8 mouse cellular contexts compared by ENCODE assay signal in genomic region chr7:81706027-81706415, GRCm38 (mm10). TPM values are rescaled to one million over a fixed set of nuclear protein-coding genes. Genes with fewer than 3 reads are reported as not detected.
DNase-seq lines count a peak whose midpoint lies in the region; ATAC-seq and TF ChIP-seq lines count a peak whose summit lies in the region.

No protein-coding gene starts in this region.

- H3K9me3 ChIP-seq in erythroblast, embryonic 14.5 days (ENCODE audit: control insufficient read depth, low read length), result no peaks in the 10 kb centered on the region
- H3K9me3 ChIP-seq in lung, postnatal 0 days (ENCODE audit: low read length), result no peaks in the 10 kb centered on the region
- no peaks in the 10 kb centered on the region for H3K9me3 ChIP-seq in limb, embryonic 10.5 days (replicated peaks)

- peaks cover 81% of the 10 kb centered on the region for H3K27me3 ChIP-seq in erythroblast, embryonic 14.5 days (ENCODE audit: control insufficient read depth)
- H3K27me3 ChIP-seq in lung, postnatal 0 days (replicated peaks; ENCODE audit: insufficient read depth, low read length), result peaks cover 7% of the 10 kb centered on the region; the same call in 1 of the 2 replicates
- H3K27me3 ChIP-seq in limb, embryonic 10.5 days (ENCODE audit: low read depth, poor library complexity, severe bottlenecking), result peaks cover 63% of the 10 kb centered on the region

- H3K4me1 ChIP-seq in erythroblast, embryonic 14.5 days (ENCODE audit: control insufficient read depth), result peaks cover 3% of the 10 kb centered on the region
- 0 out of 2 replicates have a peak, but pooled peaks cover 4% of the 10 kb centered on the region for H3K4me1 ChIP-seq in lung, postnatal 0 days (ENCODE audit: insufficient read depth, low read depth, low read length)
- H3K4me1 ChIP-seq in limb, embryonic 10.5 days, result peaks cover 22% of the 10 kb centered on the region
- peaks cover 22% of the 10 kb centered on the region for H3K4me1 ChIP-seq in olfactory bulb, adult 2 months (ENCODE audit: control insufficient read depth, insufficient read depth, low read length)

- H3K4me2 ChIP-seq in lung, postnatal 0 days (replicated peaks; ENCODE audit: low read depth, low read length), result peak overlapping the region; percentile 90

- peak overlapping the region; percentile 57 for H3K4me3 ChIP-seq in erythroblast, embryonic 14.5 days (replicated peaks)
- peak overlapping the region; percentile 56 for H3K4me3 ChIP-seq in lung, postnatal 0 days (ENCODE audit: low read depth, low read length)
- peak overlapping the region; percentile 75 for H3K4me3 ChIP-seq in limb, embryonic 10.5 days
- H3K4me3 ChIP-seq in olfactory bulb, adult 2 months (ENCODE audit: insufficient read depth, low read depth, low read length), result peak overlapping the region; percentile 98

- no peak for TF ChIP-seq POLR2A in olfactory bulb, adult 2 months (IDR thresholded peaks at IDR 0.05; ENCODE audit: insufficient read depth, low read depth, low read length)

- DNase-seq in lung, postnatal 0 days (ENCODE audit: low spot score), result no peak
- no peak for DNase-seq in lung, postnatal 14 days
- DNase-seq in limb, embryonic 10.5 days (ENCODE audit: low spot score), result no peak
- no peak for DNase-seq in adrenal gland, postnatal 14 days

- no peak for TF ChIP-seq EP300 in lung, postnatal 0 days (IDR thresholded peaks at IDR 0.05)

- no peak overlapping the region for H3K9ac ChIP-seq in lung, postnatal 0 days (replicated peaks; ENCODE audit: low read depth)

- H3K36me3 ChIP-seq in erythroblast, embryonic 14.5 days (ENCODE audit: control insufficient read depth), result no peaks in the 10 kb centered on the region
- H3K36me3 ChIP-seq in lung, postnatal 0 days (ENCODE audit: insufficient read depth, low read length), result no peaks in the 10 kb centered on the region
- no peaks in the 10 kb centered on the region for H3K36me3 ChIP-seq in limb, embryonic 10.5 days

- WGBS in lung, postnatal 0 days, result 29% methylated on average over 12 of the region's 12 CpGs
- WGBS in limb, embryonic 10.5 days, result 38% methylated on average over 12 of the region's 12 CpGs
- WGBS in olfactory bulb, adult 2 months, result 12% methylated on average over 12 of the region's 12 CpGs

- no peak for ATAC-seq in erythroblast, adult 5-6 weeks (replicated peaks; ENCODE audit: low FRiP score, poor library complexity, severe bottlenecking)
- no peak for ATAC-seq in lung, postnatal 0 days
- no peak for ATAC-seq in CD4-positive, CD25-positive, alpha-beta regulatory T cell, adult 4 months

- TF ChIP-seq CTCF in lung, postnatal 0 days (IDR thresholded peaks at IDR 0.05), result no peak
- no peak for TF ChIP-seq CTCF in olfactory bulb, adult 2 months (IDR thresholded peaks at IDR 0.05; ENCODE audit: insufficient read depth, low read depth, low read length)

- H3K27ac ChIP-seq in lung, postnatal 0 days (ENCODE audit: low read length), result no peak overlapping the region
- peak overlapping the region; percentile 89 for H3K27ac ChIP-seq in limb, embryonic 10.5 days
- H3K27ac ChIP-seq in olfactory bulb, adult 2 months (ENCODE audit: insufficient read depth, low read depth, low read length), result peak overlapping the region; percentile 88

RNA-seq across cellular contexts. Expression of gene Homer2, which starts 1.3 kb away (rescaled TPM):
- 0.05 and 0.19 TPM in 2 replicates for polyA plus RNA-seq in erythroblast, embryonic 14.5 days (2012)
- total RNA-seq in erythroblast, adult 5-6 weeks (2015; ENCODE audit: low replicate concordance), result not detected in 2 replicates
- 0.56 TPM in 1 of 2 replicates, not detected in the other for total RNA-seq in erythroblast, adult 5-6 weeks (2017; ENCODE audit: low replicate concordance)
- 16.8 and 18.6 TPM in 2 replicates for polyA plus RNA-seq in lung, postnatal 0 days (2015; fragmentation: Nextera tagmentation; extraction: Ambion mirVana)
- polyA plus RNA-seq in limb, embryonic 10.5 days (2016; fragmentation: Nextera tagmentation; extraction: Ambion mirVana), result 14.3 and 23.3 TPM in 2 replicates
- polyA plus RNA-seq in olfactory bulb, adult 2 months (2012; ENCODE audit: insufficient read depth, insufficient read length, low replicate concordance, missing spikeins), result not detected in 2 replicates
- polyA plus RNA-seq in CD4-positive, CD25-positive, alpha-beta regulatory T cell, adult 4 months (2017; shearing (Covaris generic)), result under 1 TPM in 1 of 2 experiments, not detected in 1; 0.70 TPM
- total RNA-seq in adrenal gland, postnatal 14 days (2021), result 2.5 and 3.8 TPM in 2 replicates

RNA-seq across cellular contexts. Expression of gene Ramac, which starts 56.7 kb away (rescaled TPM):
- polyA plus RNA-seq in erythroblast, embryonic 14.5 days (2012), result 1.7 and 2.3 TPM in 2 replicates
- 66.9 and 73.1 TPM in 2 replicates for total RNA-seq in erythroblast, adult 5-6 weeks (2015; ENCODE audit: low replicate concordance)
- 76.3 and 79.9 TPM in 2 replicates for total RNA-seq in erythroblast, adult 5-6 weeks (2017; ENCODE audit: low replicate concordance)
- polyA plus RNA-seq in lung, postnatal 0 days (2015; fragmentation: Nextera tagmentation; extraction: Ambion mirVana), result 138 and 140 TPM in 2 replicates
- 111 TPM in 2 replicates for polyA plus RNA-seq in limb, embryonic 10.5 days (2016; fragmentation: Nextera tagmentation; extraction: Ambion mirVana)
- polyA plus RNA-seq in olfactory bulb, adult 2 months (2012; ENCODE audit: insufficient read depth, insufficient read length, low replicate concordance, missing spikeins), result not detected in 2 replicates
- 100 to 1,000 TPM; 154 to 162 TPM for polyA plus RNA-seq in CD4-positive, CD25-positive, alpha-beta regulatory T cell, adult 4 months (2017; shearing (Covaris generic))
- total RNA-seq in adrenal gland, postnatal 14 days (2021), result 40.6 and 42.4 TPM in 2 replicates
